Mouse (Mus musculus) heart, postnatal 10 days (tissue): ENCODE measurements around the gene Vwc2l. TPM values are rescaled to one million over a fixed set of nuclear protein-coding genes. Genes with fewer than 3 reads are reported as not detected.
A peak's percentile ranks its signal among the peaks of the same experiment; 100 is the strongest.

Experiments used
- DNase-seq, 2 experiments: peaks; one replicate each; pipeline ENCODE4 v3.0.0; 2021
- intact Hi-C: fragments of 180-260 bp; cut with DNase I; formaldehyde crosslinking; loops from one replicate; pipeline ENCODE4 v1.15.1; 2025
- total RNA-seq, 2 experiments: library from RNA; stranded (reverse); gene quantifications; 2 replicates each; pipeline ENCODE4 v1.2.3; 2021

Gene Vwc2l
- not detected for total RNA-seq

GRCm38 (mm10) chr1:70725655-70726066 lies at the start of gene Vwc2l:
TSS of gene Vwc2l (plus strand) at chr1:70725715.
- intact Hi-C loops: no loop called here
- peak; percentile 75 to 85 for DNase-seq

GRCm38 (mm10) chr1:70692529-70692928 lies 33.0 kb upstream of the Vwc2l start:
- DNase-seq: no peak
- intact Hi-C loops: no loop called here

- no peak for DNase-seq
- intact Hi-C loops: no loop called here
Measured at GRCm38 (mm10) chr1:70700270-70700669, 25.2 kb upstream of the Vwc2l start.

GRCm38 (mm10) chr1:70703934-70704333 lies 21.6 kb upstream of the Vwc2l start:
- intact Hi-C loops: no loop called here
- peak in 1 of 2 experiments; percentile 9 for DNase-seq

- DNase-seq: no peak
- intact Hi-C loops: no loop called here
Measured at GRCm38 (mm10) chr1:70705821-70706220, 19.7 kb upstream of the Vwc2l start.

- intact Hi-C loops: no loop called here
- DNase-seq: no peak
Measured at GRCm38 (mm10) chr1:70725045-70725444, 470 bp upstream of the Vwc2l start.

- intact Hi-C loops: no loop called here
- DNase-seq: peak in 1 of 2 experiments; percentile 2
Measured at GRCm38 (mm10) chr1:70787146-70787545, 61.6 kb downstream of the Vwc2l start.

- no peak for DNase-seq
- intact Hi-C loops: no loop called here
Measured at GRCm38 (mm10) chr1:70791636-70792035, 66.1 kb downstream of the Vwc2l start.

- intact Hi-C loops: no loop called here
Measured at GRCm38 (mm10) chr1:70795094-70795493, 69.6 kb downstream of the Vwc2l start.

GRCm38 (mm10) chr1:70803401-70803800 lies 77.9 kb downstream of the Vwc2l start:
- intact Hi-C loops: no loop called here

More at GRCm38 (mm10) chr1:70795094-70795493, 69.6 kb downstream of the Vwc2l start:
- DNase-seq: no peak

GRCm38 (mm10) chr1:70823111-70823510 lies 97.6 kb downstream of the Vwc2l start:
- DNase-seq: no peak
- intact Hi-C loops: no loop called here

More at GRCm38 (mm10) chr1:70803401-70803800, 77.9 kb downstream of the Vwc2l start:
- peak; percentile 4 to 6 for DNase-seq

GRCm38 (mm10) chr1:70833262-70833661 lies 107.7 kb downstream of the Vwc2l start:
- intact Hi-C loops: loop anchor here (5.0 to 10.0 kb wide), 2 partner anchors 706 to 1048 kb away; no protein-coding TSS in a partner anchor
- no peak for DNase-seq

GRCm38 (mm10) chr1:70842222-70842621 lies 116.7 kb downstream of the Vwc2l start:
- no peak for DNase-seq
- intact Hi-C loops: no loop called here

- no peak for DNase-seq
- intact Hi-C loops: no loop called here
Measured at GRCm38 (mm10) chr1:70845276-70845675, 119.8 kb downstream of the Vwc2l start.

- intact Hi-C loops: no loop called here
- DNase-seq: no peak
Measured at GRCm38 (mm10) chr1:70851633-70852390, 126.3 kb downstream of the Vwc2l start.

- DNase-seq: peak; percentile 13 to 16
Measured at GRCm38 (mm10) chr1:70853446-70853845, 127.9 kb downstream of the Vwc2l start.

GRCm38 (mm10) chr1:70855912-70856311 lies 130.4 kb downstream of the Vwc2l start:
- DNase-seq: no peak
- intact Hi-C loops: no loop called here

More at GRCm38 (mm10) chr1:70853446-70853845, 127.9 kb downstream of the Vwc2l start:
- intact Hi-C loops: no loop called here

- intact Hi-C loops: no loop called here
- no peak for DNase-seq
Measured at GRCm38 (mm10) chr1:70861672-70862071, 136.2 kb downstream of the Vwc2l start.

GRCm38 (mm10) chr1:70866137-70866536 lies 140.6 kb downstream of the Vwc2l start:
- peak; percentile 82 to 83 for DNase-seq
- intact Hi-C loops: no loop called here

GRCm38 (mm10) chr1:70880496-70880895 lies 155.0 kb downstream of the Vwc2l start:
- intact Hi-C loops: no loop called here
- DNase-seq: no peak

GRCm38 (mm10) chr1:70881269-70881668 lies 155.8 kb downstream of the Vwc2l start:
- intact Hi-C loops: no loop called here
- DNase-seq: no peak

- DNase-seq: no peak
- intact Hi-C loops: no loop called here
Measured at GRCm38 (mm10) chr1:70884156-70884555, 158.6 kb downstream of the Vwc2l start.
